Mouse (Mus musculus): ENCODE results near the gene Ryr1. TPM values are rescaled to one million over a fixed set of nuclear protein-coding genes. Genes with fewer than 3 reads are reported as not detected.

The Ryr1 gene
- polyA plus RNA-seq, 1 experiment from 2014 or later: 5.0 TPM

GRCm38 (mm10) chr7:29026195-29026594 lies 98.8 kb downstream of the Ryr1 start:
- Histone ChIP-seq H3K36me3 (ENCODE audit: control insufficient read depth, insufficient read depth, low read length) (no peaks in the 10 kb centered on the region), H3K4me2 (ENCODE audit: low read length) (no peak overlapping the region), H3K4me3 (ENCODE audit: low read depth, low read length) (no peak overlapping the region), H3K4me1 (ENCODE audit: control insufficient read depth, insufficient read depth, low read length) (no peaks in the 10 kb centered on the region), H3K9me3 (replicated peaks; ENCODE audit: control insufficient read depth, low read length) (no peaks in the 10 kb centered on the region), H3K27ac (ENCODE audit: low read depth, low read length) (no peak overlapping the region), H3K27me3 (replicated peaks; ENCODE audit: control insufficient read depth, insufficient read depth, low read length) (no peaks in the 10 kb centered on the region), H3K9ac (ENCODE audit: low read length) (no peak overlapping the region)
- ATAC-seq (no peak), DNase-seq (ENCODE audit: low spot score) (no peak)
- 92% methylated on average over 5 of the region's 5 CpGs for WGBS

GRCm38 (mm10) chr7:29025566-29025965 lies 99.4 kb downstream of the Ryr1 start:
- H3K4me3 ChIP-seq (ENCODE audit: low read depth, low read length): no peak overlapping the region
- no peak overlapping the region for H3K27ac ChIP-seq (ENCODE audit: low read depth, low read length)
- H3K27me3 ChIP-seq (replicated peaks; ENCODE audit: control insufficient read depth, insufficient read depth, low read length): peaks cover 3% of the 10 kb centered on the region
- H3K9me3 ChIP-seq (replicated peaks; ENCODE audit: control insufficient read depth, low read length): no peaks in the 10 kb centered on the region
- H3K4me1 ChIP-seq (ENCODE audit: control insufficient read depth, insufficient read depth, low read length): no peaks in the 10 kb centered on the region
- H3K4me2 ChIP-seq (ENCODE audit: low read length): no peak overlapping the region
- no peak for DNase-seq (ENCODE audit: low spot score)
- WGBS: 86% methylated on average over 7 of the region's 7 CpGs
- no peak for ATAC-seq
- H3K9ac ChIP-seq (ENCODE audit: low read length): no peak overlapping the region
- no peaks in the 10 kb centered on the region for H3K36me3 ChIP-seq (ENCODE audit: control insufficient read depth, insufficient read depth, low read length)

- H3K4me3 ChIP-seq (ENCODE audit: low read depth, low read length): no peak overlapping the region
- H3K9me3 ChIP-seq (replicated peaks; ENCODE audit: control insufficient read depth, low read length): no peaks in the 10 kb centered on the region
- 93% methylated on average over 8 of the region's 8 CpGs for WGBS
- no peak overlapping the region for H3K4me2 ChIP-seq (ENCODE audit: low read length)
- H3K27ac ChIP-seq (ENCODE audit: low read depth, low read length): no peak overlapping the region
- no peak for DNase-seq (ENCODE audit: low spot score)
- no peaks in the 10 kb centered on the region for H3K36me3 ChIP-seq (ENCODE audit: control insufficient read depth, insufficient read depth, low read length)
- peaks cover 22% of the 10 kb centered on the region for H3K27me3 ChIP-seq (replicated peaks; ENCODE audit: control insufficient read depth, insufficient read depth, low read length)
- no peak for ATAC-seq
- H3K9ac ChIP-seq (ENCODE audit: low read length): no peak overlapping the region
- no peaks in the 10 kb centered on the region; the same call in 1 of the 2 replicates for H3K4me1 ChIP-seq (ENCODE audit: control insufficient read depth, insufficient read depth, low read length)
Measured at GRCm38 (mm10) chr7:29023514-29023913, 101.5 kb downstream of the Ryr1 start.

GRCm38 (mm10) chr7:29022479-29022878 lies 102.5 kb downstream of the Ryr1 start:
- ATAC-seq (no peak), DNase-seq (ENCODE audit: low spot score) (no peak)
- Histone ChIP-seq H3K27me3 (replicated peaks; ENCODE audit: control insufficient read depth, insufficient read depth, low read length) (peaks cover 31% of the 10 kb centered on the region), H3K4me3 (ENCODE audit: low read depth, low read length) (no peak overlapping the region), H3K9me3 (replicated peaks; ENCODE audit: control insufficient read depth, low read length) (no peaks in the 10 kb centered on the region), H3K4me2 (ENCODE audit: low read length) (no peak overlapping the region), H3K9ac (ENCODE audit: low read length) (no peak overlapping the region), H3K36me3 (ENCODE audit: control insufficient read depth, insufficient read depth, low read length) (no peaks in the 10 kb centered on the region), H3K27ac (ENCODE audit: low read depth, low read length) (no peak overlapping the region), H3K4me1 (ENCODE audit: control insufficient read depth, insufficient read depth, low read length) (no peaks in the 10 kb centered on the region; the same call in 1 of the 2 replicates)
- WGBS: 91% methylated on average over 8 of the region's 8 CpGs

GRCm38 (mm10) chr7:29019447-29020220 lies 105.3 kb downstream of the Ryr1 start:
- H3K4me2 ChIP-seq (ENCODE audit: low read length): peak overlapping the region; percentile 60
- peak; percentile 29 for DNase-seq (ENCODE audit: low spot score)
- no peaks in the 10 kb centered on the region; the same call in 1 of the 2 replicates for H3K4me1 ChIP-seq (ENCODE audit: control insufficient read depth, insufficient read depth, low read length)
- peaks cover 4% of the 10 kb centered on the region; the same call in 1 of the 2 replicates for H3K9me3 ChIP-seq (replicated peaks; ENCODE audit: control insufficient read depth, low read length)
- no peak overlapping the region for H3K27ac ChIP-seq (ENCODE audit: low read depth, low read length)
- WGBS: 5% methylated on average over 68 of the region's 88 CpGs
- H3K27me3 ChIP-seq (replicated peaks; ENCODE audit: control insufficient read depth, insufficient read depth, low read length): peaks cover 31% of the 10 kb centered on the region
- H3K4me3 ChIP-seq (ENCODE audit: low read depth, low read length): peak overlapping the region; percentile 37
- no peak for ATAC-seq
- H3K36me3 ChIP-seq (ENCODE audit: control insufficient read depth, insufficient read depth, low read length): no peaks in the 10 kb centered on the region
- H3K9ac ChIP-seq (ENCODE audit: low read length): peak overlapping the region; percentile 48

GRCm38 (mm10) chr7:29017222-29017621 lies 107.8 kb downstream of the Ryr1 start:
- no peak for ATAC-seq
- Histone ChIP-seq H3K27ac (ENCODE audit: low read depth, low read length) (no peak overlapping the region), H3K36me3 (ENCODE audit: control insufficient read depth, insufficient read depth, low read length) (no peaks in the 10 kb centered on the region), H3K9ac (ENCODE audit: low read length) (no peak overlapping the region), H3K4me1 (ENCODE audit: control insufficient read depth, insufficient read depth, low read length) (no peaks in the 10 kb centered on the region; the same call in 1 of the 2 replicates), H3K9me3 (replicated peaks; ENCODE audit: control insufficient read depth, low read length) (peaks cover 4% of the 10 kb centered on the region; the same call in 1 of the 2 replicates), H3K4me3 (ENCODE audit: low read depth, low read length) (no peak overlapping the region), H3K27me3 (replicated peaks; ENCODE audit: control insufficient read depth, insufficient read depth, low read length) (peaks cover 31% of the 10 kb centered on the region), H3K4me2 (ENCODE audit: low read length) (no peak overlapping the region)
- 82% methylated on average over 7 of the region's 7 CpGs for WGBS
- no peak for DNase-seq (ENCODE audit: low spot score)

- H3K4me1 ChIP-seq (ENCODE audit: control insufficient read depth, insufficient read depth, low read length): no peaks in the 10 kb centered on the region; the same call in 1 of the 2 replicates
- no peak overlapping the region for H3K4me3 ChIP-seq (ENCODE audit: low read depth, low read length)
- peaks cover 31% of the 10 kb centered on the region for H3K27me3 ChIP-seq (replicated peaks; ENCODE audit: control insufficient read depth, insufficient read depth, low read length)
- H3K36me3 ChIP-seq (ENCODE audit: control insufficient read depth, insufficient read depth, low read length): no peaks in the 10 kb centered on the region
- H3K9me3 ChIP-seq (replicated peaks; ENCODE audit: control insufficient read depth, low read length): peaks cover 4% of the 10 kb centered on the region; the same call in 1 of the 2 replicates
- H3K4me2 ChIP-seq (ENCODE audit: low read length): no peak overlapping the region
- H3K27ac ChIP-seq (ENCODE audit: low read depth, low read length): no peak overlapping the region
- WGBS: 83% methylated on average over 7 of the region's 7 CpGs
- no peak for DNase-seq (ENCODE audit: low spot score)
- no peak overlapping the region for H3K9ac ChIP-seq (ENCODE audit: low read length)
- no peak for ATAC-seq
Measured at GRCm38 (mm10) chr7:29016440-29016839, 108.5 kb downstream of the Ryr1 start.

GRCm38 (mm10) chr7:29014984-29015383 lies 110.0 kb downstream of the Ryr1 start:
- H3K27me3 ChIP-seq (replicated peaks; ENCODE audit: control insufficient read depth, insufficient read depth, low read length): peaks cover 22% of the 10 kb centered on the region
- no peaks in the 10 kb centered on the region; the same call in 1 of the 2 replicates for H3K4me1 ChIP-seq (ENCODE audit: control insufficient read depth, insufficient read depth, low read length)
- no peak overlapping the region for H3K4me2 ChIP-seq (ENCODE audit: low read length)
- no peak overlapping the region for H3K27ac ChIP-seq (ENCODE audit: low read depth, low read length)
- 89% methylated on average over 1 of the region's 1 CpGs for WGBS
- DNase-seq (ENCODE audit: low spot score): no peak
- H3K4me3 ChIP-seq (ENCODE audit: low read depth, low read length): no peak overlapping the region
- peaks cover 4% of the 10 kb centered on the region; the same call in 1 of the 2 replicates for H3K9me3 ChIP-seq (replicated peaks; ENCODE audit: control insufficient read depth, low read length)
- H3K9ac ChIP-seq (ENCODE audit: low read length): no peak overlapping the region
- no peaks in the 10 kb centered on the region for H3K36me3 ChIP-seq (ENCODE audit: control insufficient read depth, insufficient read depth, low read length)
- ATAC-seq: no peak

GRCm38 (mm10) chr7:29008714-29009113 lies 116.3 kb downstream of the Ryr1 start:
- H3K27me3 ChIP-seq (replicated peaks; ENCODE audit: control insufficient read depth, insufficient read depth, low read length): no peaks in the 10 kb centered on the region
- DNase-seq (ENCODE audit: low spot score): no peak
- no peak overlapping the region for H3K4me2 ChIP-seq (ENCODE audit: low read length)
- H3K36me3 ChIP-seq (ENCODE audit: control insufficient read depth, insufficient read depth, low read length): no peaks in the 10 kb centered on the region
- WGBS: 78% methylated on average over 9 of the region's 9 CpGs
- H3K4me1 ChIP-seq (ENCODE audit: control insufficient read depth, insufficient read depth, low read length): no peaks in the 10 kb centered on the region
- no peak overlapping the region for H3K4me3 ChIP-seq (ENCODE audit: low read depth, low read length)
- no peaks in the 10 kb centered on the region for H3K9me3 ChIP-seq (replicated peaks; ENCODE audit: control insufficient read depth, low read length)
- no peak for ATAC-seq
- H3K27ac ChIP-seq (ENCODE audit: low read depth, low read length): no peak overlapping the region
- H3K9ac ChIP-seq (ENCODE audit: low read length): no peak overlapping the region
